Mouse (Mus musculus) frontal cortex, postnatal 10 days (tissue): ENCODE data around the gene Plch2.

Experiments used
- DNase-seq, 2 experiments: peaks; one replicate each; pipeline ENCODE4 v3.0.0; 2022; ENCODE audit warnings: low spot score in 2 of 2, mixed read lengths in 1 of 2

Plch2 gene

GRCm38 (mm10) chr4:154996572-154997154 lies 59.9 kb downstream of the Plch2 start:
- DNase-seq, result no peak

- no peak for DNase-seq
Measured at GRCm38 (mm10) chr4:154994876-154995275, 61.7 kb downstream of the Plch2 start.

- DNase-seq, result no peak
Measured at GRCm38 (mm10) chr4:154986750-154987149, 69.8 kb downstream of the Plch2 start.

- peak; percentile 60 to 65 for DNase-seq
Measured at GRCm38 (mm10) chr4:154986096-154986495, 70.5 kb downstream of the Plch2 start.

- DNase-seq, result no peak
Measured at GRCm38 (mm10) chr4:154985151-154985777, 71.3 kb downstream of the Plch2 start.

GRCm38 (mm10) chr4:154983767-154984166 lies 72.8 kb downstream of the Plch2 start:
- DNase-seq, result no peak

GRCm38 (mm10) chr4:154982247-154983120 lies 74.1 kb downstream of the Plch2 start:
- no peak for DNase-seq

- DNase-seq, result peak; percentile 68 to 75
Measured at GRCm38 (mm10) chr4:154981530-154981929, 75.1 kb downstream of the Plch2 start.

GRCm38 (mm10) chr4:154981076-154981475 lies 75.5 kb downstream of the Plch2 start:
- DNase-seq, result no peak

- DNase-seq, result no peak
Measured at GRCm38 (mm10) chr4:154980110-154980509, 76.5 kb downstream of the Plch2 start.

- DNase-seq, result no peak
Measured at GRCm38 (mm10) chr4:154974163-154974611, 82.4 kb downstream of the Plch2 start.

GRCm38 (mm10) chr4:154972546-154972945 lies 84.0 kb downstream of the Plch2 start:
- DNase-seq, result no peak

GRCm38 (mm10) chr4:154967173-154967572 lies 89.4 kb downstream of the Plch2 start:
- no peak for DNase-seq

- no peak for DNase-seq
Measured at GRCm38 (mm10) chr4:154965856-154966255, 90.7 kb downstream of the Plch2 start.

- DNase-seq, result no peak
Measured at GRCm38 (mm10) chr4:154964581-154965235, 91.9 kb downstream of the Plch2 start.

GRCm38 (mm10) chr4:154963901-154964580 lies 92.5 kb downstream of the Plch2 start, which contains the start of gene Pank4:
Gene Pank4, plus strand, starts transcription at chr4:154964123.
- DNase-seq, result peak; percentile 87 to 90

GRCm38 (mm10) chr4:154963190-154963836 lies 93.3 kb downstream of the Plch2 start:
- DNase-seq, result no peak

GRCm38 (mm10) chr4:154962683-154963082 lies 93.9 kb downstream of the Plch2 start:
- DNase-seq, result no peak

GRCm38 (mm10) chr4:154961911-154962310 lies 94.7 kb downstream of the Plch2 start:
- DNase-seq, result no peak

- no peak for DNase-seq
Measured at GRCm38 (mm10) chr4:154961226-154961738, 95.3 kb downstream of the Plch2 start.
